Mouse (Mus musculus) left cerebral cortex, postnatal 14 days (tissue): Measurements from ENCODE around the gene Ube2e1. TPM values are rescaled to one million over a fixed set of nuclear protein-coding genes. Genes with fewer than 3 reads are reported as not detected.
"Not testable (repeated sequence)": the region's sequence is repeated elsewhere in the genome, so short reads cannot be mapped to it uniquely, and the experiment has no call there.

Source experiments
- DNase-seq, 2 experiments: peaks; one replicate each; pipeline ENCODE4 v3.0.0; 2021 to 2022; ENCODE audit warnings: low spot score in 2 of 2, mixed read lengths in 1 of 2
- intact Hi-C: fragments of 180-260 bp; cut with DNase I; formaldehyde crosslinking; loops from one replicate; pipeline ENCODE4 v1.15.1; 2025
- total RNA-seq, 2 experiments: library from RNA; stranded (reverse); gene quantifications; 2 replicates each; pipeline ENCODE4 v1.2.3; 2021

Gene Ube2e1
- total RNA-seq, 2 experiments from 2014 or later: 119 to 127 TPM

GRCm38 (mm10) chr14:18270529-18271441, 60.9 kb downstream of the Ube2e1 start, which contains the start of the genes Nkiras1 and Rpl15:
TSS of gene Nkiras1 (plus strand) at chr14:18271136.
TSS of gene Rpl15 (minus strand) at chr14:18271391.
- peak; percentile 99 for DNase-seq
- intact Hi-C loops: loop anchor here (2.0 kb wide), 2 partner anchors 32 to 60 kb away; partner anchors contain the start of genes Nr1d2 and Ube2e1

GRCm38 (mm10) chr14:18269947-18270528, 61.6 kb downstream of the Ube2e1 start:
- DNase-seq: not testable (repeated sequence)
- intact Hi-C loops: loop anchor here (2.0 to 5.0 kb wide), 3 partner anchors 31 to 612 kb away; partner anchors contain the start of genes Nr1d2 and Ube2e1

GRCm38 (mm10) chr14:18263427-18263826, 68.2 kb downstream of the Ube2e1 start:
- DNase-seq: peak in 1 of 2 experiments; percentile 51
- intact Hi-C loops: no loop called here

GRCm38 (mm10) chr14:18261203-18261602, 70.5 kb downstream of the Ube2e1 start:
- intact Hi-C loops: no loop called here
- DNase-seq: no peak

GRCm38 (mm10) chr14:18242638-18243130, 89.0 kb downstream of the Ube2e1 start:
- no peak for DNase-seq

GRCm38 (mm10) chr14:18241786-18242185, 89.9 kb downstream of the Ube2e1 start:
- no peak for DNase-seq
- intact Hi-C loops: no loop called here

More at GRCm38 (mm10) chr14:18242638-18243130, 89.0 kb downstream of the Ube2e1 start:
- intact Hi-C loops: no loop called here

GRCm38 (mm10) chr14:18240132-18240531, 91.5 kb downstream of the Ube2e1 start:
- intact Hi-C loops: no loop called here
- DNase-seq: no peak

- intact Hi-C loops: loop anchor here (2.0 to 5.0 kb wide), 2 partner anchors 32 to 48 kb away; partner anchors contain the start of genes Nkiras1 and Rpl15
- DNase-seq: peak; percentile 96 to 98
Observed at GRCm38 (mm10) chr14:18238750-18239731, 92.6 kb downstream of the Ube2e1 start, which contains the start of gene Nr1d2. TSS of gene Nr1d2 (minus strand) at chr14:18239127.

GRCm38 (mm10) chr14:18238131-18238749, 93.4 kb downstream of the Ube2e1 start:
- peak; percentile 98 to 99 for DNase-seq
- intact Hi-C loops: loop anchor here (2.0 to 5.0 kb wide), 2 partner anchors 33 to 49 kb away; partner anchors contain the start of genes Nkiras1 and Rpl15

- intact Hi-C loops: loop anchor here (5.0 kb wide), 1 partner anchor 50 kb away; no protein-coding TSS in a partner anchor
- no peak for DNase-seq
Observed at GRCm38 (mm10) chr14:18237381-18237780, 94.3 kb downstream of the Ube2e1 start.

GRCm38 (mm10) chr14:18236496-18237235, 95.0 kb downstream of the Ube2e1 start:
- not testable (repeated sequence) for DNase-seq
- intact Hi-C loops: loop anchor here (5.0 kb wide), 1 partner anchor 51 kb away; no protein-coding TSS in a partner anchor

GRCm38 (mm10) chr14:18233981-18234960, 97.4 kb downstream of the Ube2e1 start:
- intact Hi-C loops: no loop called here
- DNase-seq: no peak

- intact Hi-C loops: no loop called here
- no peak for DNase-seq
Observed at GRCm38 (mm10) chr14:18233076-18233475, 98.6 kb downstream of the Ube2e1 start.
